Mouse (Mus musculus) heart, adult 2 months (tissue): ENCODE measurements around the gene Tomm6.

Experiments used
- CTCF ChIP-seq: fragments of 200-600 bp; IDR thresholded peaks from 2 replicates; pipeline ENCODE4 v1.8.1; 2022; ENCODE audit warnings: antibody characterized with exemption, mild to moderate bottlenecking, moderate library complexity
- EP300 ChIP-seq: fragments of 200-500 bp; IDR thresholded peaks from 2 replicates; pipeline ENCODE4 v1.6.1; 2011; ENCODE audit warnings: low read depth, low read length, control low read depth; ENCODE audit not compliant: insufficient read depth
- POLR2A ChIP-seq: fragments of 200-500 bp; IDR thresholded peaks from 2 replicates; pipeline ENCODE4 v1.6.1; 2011; ENCODE audit warnings: mild to moderate bottlenecking, low read depth, low read length, control low read depth; ENCODE audit not compliant: insufficient read depth

DNA sequence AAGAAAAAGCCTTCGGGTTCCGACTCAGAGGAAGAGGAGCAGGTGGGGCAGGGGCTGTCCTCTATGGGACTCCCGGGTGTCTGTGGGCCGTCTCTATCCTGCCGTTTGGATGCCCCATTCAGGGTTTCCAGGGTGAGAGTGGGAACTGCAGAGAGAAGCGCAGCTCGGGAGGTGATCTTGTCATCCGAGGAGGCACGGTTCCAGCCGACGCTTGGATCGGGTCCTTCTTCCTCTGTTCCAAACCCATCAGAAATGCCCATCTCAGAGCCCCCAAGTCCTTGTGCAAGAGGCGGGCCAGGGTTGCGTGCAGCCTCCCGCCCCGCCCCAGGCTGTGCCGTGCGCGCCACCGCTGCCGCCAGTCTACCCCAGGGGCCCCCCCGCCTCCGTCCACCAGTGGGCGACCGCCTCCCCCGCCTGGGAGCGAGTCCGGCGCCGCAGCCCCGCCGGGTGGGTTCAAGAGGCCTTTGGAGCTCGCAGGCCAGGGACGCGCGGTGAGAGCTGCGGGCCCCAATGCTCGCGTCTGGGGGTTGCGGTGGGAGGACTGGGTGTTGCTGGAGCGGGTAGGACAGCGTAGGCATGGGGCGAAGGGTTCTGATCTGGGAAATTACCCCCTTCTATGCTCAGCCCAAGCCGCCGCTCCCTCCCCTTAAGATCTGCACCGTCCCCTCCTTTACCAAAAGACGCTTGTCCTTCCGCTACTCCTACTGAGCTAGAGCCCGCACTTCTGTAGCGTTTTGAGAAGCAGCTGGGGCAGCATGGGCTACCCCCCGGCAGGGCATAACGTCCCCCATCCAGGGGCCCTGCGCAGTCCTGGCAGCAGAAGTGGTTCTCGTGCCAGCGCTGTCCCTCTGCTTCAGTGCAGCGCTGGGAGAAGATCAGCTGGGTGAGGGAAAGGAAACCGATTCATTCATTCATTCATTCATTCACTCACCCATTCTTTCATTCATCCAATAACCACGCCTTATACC is 706 bp upstream of the Tomm6 start, which contains the start of gene Frs3:
- peak; percentile 28 for TF ChIP-seq CTCF
- TF ChIP-seq POLR2A = no peak
- no peak for TF ChIP-seq EP300
